24 mouse cellular contexts compared by ENCODE assay signal in the genomic region with DNA sequence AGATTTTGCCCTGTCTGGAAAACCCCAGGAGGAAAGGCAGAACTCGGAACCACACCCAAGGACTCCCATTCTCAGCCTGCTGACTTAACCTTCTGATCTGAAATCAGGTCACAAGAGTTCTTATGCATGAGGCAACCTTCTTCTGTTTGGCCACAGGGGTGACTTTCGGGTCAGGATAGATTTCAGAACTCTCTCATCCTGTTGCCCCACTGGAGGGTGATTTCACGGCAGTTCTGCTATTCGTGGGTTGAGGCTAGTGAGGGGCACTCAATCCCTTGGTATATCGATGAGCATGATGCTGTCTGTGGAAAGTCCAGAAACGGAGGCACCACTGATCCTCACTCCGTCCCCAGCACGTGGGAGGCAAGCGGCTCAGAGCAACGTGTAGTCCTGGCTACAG. TPM values are rescaled to one million over a fixed set of nuclear protein-coding genes. Genes with fewer than 3 reads are reported as not detected.
DNase-seq lines count a peak whose midpoint lies in the region; ATAC-seq lines count a peak whose summit lies in the region.
"Had no signal": no experiment of that assay in that cellular context is flagged by ENCODE, and none has a peak within 500 bp of the region (broad histone marks: within the 10 kb centered on the region; RNA-seq: fewer than 3 reads in every experiment).

No protein-coding gene starts in this region.

- ATAC-seq in granulocyte monocyte progenitor cell, adult 5-6 weeks (replicated peaks; ENCODE audit: poor library complexity, severe bottlenecking) = peak; percentile 84
- ATAC-seq in midbrain, embryonic 14.5 days (ENCODE audit: low FRiP score, low TSS enrichment) = no peak
- ATAC-seq: forebrain, embryonic 15.5 days; hindbrain, embryonic 16.5 days; inflammation-experienced regulatory T-cells, adult 6 months; Patski had no signal

- DNase-seq in 416B (ENCODE audit: low read depth) (peak; percentile 33), ES-CJ7 (ENCODE audit: low read depth, low spot score) (peak; percentile 40)
- DNase-seq in monocyte, adult 2 months (ENCODE audit: low read depth in 1 of 2, low spot score in 2 of 2) = peak; percentile 52 to 53
- DNase-seq in left cerebral cortex, adult 11 months (ENCODE audit: low spot score) = no peak
- DNase-seq in spleen, postnatal 10 days (ENCODE audit: low spot score in 2 of 2) = no peak
- no peak for DNase-seq in midbrain, embryonic 14.5 days
- DNase-seq: adrenal gland, adult 8-10 months; adrenal gland, postnatal 36 days; cerebellum, adult 11 months; cerebellum, adult 8-10 months; cerebellum, postnatal 25 days; gastrocnemius, postnatal 10 days; heart, adult 2 months; heart, postnatal 36 days had no signal

- H3K4me2 ChIP-seq in midbrain, embryonic 14.5 days (ENCODE audit: low read length) = no peak overlapping the region
- H3K4me2 ChIP-seq: embryonic facial prominence, embryonic 12.5 days; forebrain, embryonic 15.5 days; heart, embryonic 13.5 days; hindbrain, embryonic 12.5 days had no signal

- no peak overlapping the region for H3K27ac ChIP-seq in midbrain, embryonic 14.5 days (replicated peaks; ENCODE audit: low read depth, low read length)
- H3K27ac ChIP-seq: embryonic facial prominence, embryonic 12.5 days; forebrain, embryonic 15.5 days; heart, adult 2 months; heart, embryonic 13.5 days; hindbrain, embryonic 12.5 days had no signal

- no peak overlapping the region for H3K9ac ChIP-seq in midbrain, embryonic 14.5 days (replicated peaks; ENCODE audit: low read length)
- H3K9ac ChIP-seq: embryonic facial prominence, embryonic 12.5 days; forebrain, embryonic 15.5 days; heart, embryonic 13.5 days; hindbrain, embryonic 12.5 days had no signal

- H3K9me3 ChIP-seq in midbrain, embryonic 14.5 days (ENCODE audit: control insufficient read depth, low read length) = no peaks in the 10 kb centered on the region
- H3K9me3 ChIP-seq: embryonic facial prominence, embryonic 12.5 days; forebrain, embryonic 15.5 days; heart, embryonic 13.5 days; hindbrain, embryonic 12.5 days had no signal

- H3K4me3 ChIP-seq in midbrain, embryonic 14.5 days (replicated peaks; ENCODE audit: low read depth, low read length) = no peak overlapping the region
- H3K4me3 ChIP-seq: embryonic facial prominence, embryonic 12.5 days; forebrain, embryonic 15.5 days; heart, adult 2 months; heart, embryonic 13.5 days; hindbrain, embryonic 12.5 days had no signal

- H3K36me3 ChIP-seq in midbrain, embryonic 14.5 days (ENCODE audit: control insufficient read depth, insufficient read depth, low read length) = no peaks in the 10 kb centered on the region
- H3K36me3 ChIP-seq: embryonic facial prominence, embryonic 12.5 days; forebrain, embryonic 15.5 days; heart, embryonic 13.5 days; hindbrain, embryonic 12.5 days had no signal

- no peaks in the 10 kb centered on the region for H3K27me3 ChIP-seq in midbrain, embryonic 14.5 days (ENCODE audit: control insufficient read depth, insufficient read depth, low read length)
- H3K27me3 ChIP-seq: forebrain, embryonic 15.5 days had no signal

- 76% methylated on average over 10 of the region's 10 CpGs for WGBS in midbrain, embryonic 14.5 days

- no peaks in the 10 kb centered on the region for H3K4me1 ChIP-seq in midbrain, embryonic 14.5 days (ENCODE audit: control insufficient read depth, insufficient read depth, low read length)
- H3K4me1 ChIP-seq: embryonic facial prominence, embryonic 12.5 days; forebrain, embryonic 15.5 days; hindbrain, embryonic 12.5 days had no signal

RNA-seq across cellular contexts. Expression of a gene that starts 48.5 kb away (rescaled TPM):
- total RNA-seq in granulocyte monocyte progenitor cell, adult 5-6 weeks (2014; fragmentation: Nextera tagmentation) = not detected in 2 replicates
- total RNA-seq in granulocyte monocyte progenitor cell, adult 5-6 weeks (2017) = not detected in 2 replicates
- 0.50 and 0.89 TPM in 2 replicates for polyA plus RNA-seq in midbrain, embryonic 14.5 days (2014; fragmentation: Nextera tagmentation; extraction: Ambion mirVana)
- total RNA-seq: adrenal gland, adult 8-10 months; adrenal gland, postnatal 36 days; heart, adult 2 months; heart, postnatal 36 days; MEL had no signal
- polyA plus RNA-seq: heart, adult 2 months; heart, embryonic 13.5 days; heart, postnatal 0 days; inflammation-experienced regulatory T-cells, adult 6 months; Patski had no signal

Comparison
In these comparisons a context has a peak if more than half of its experiments do, and no peak if none do; other contexts are left out.
1. DNase-seq: peak in 416B (single experiment), ES-CJ7 (single experiment) and monocyte, adult 2 months (2 of 2); none in left cerebral cortex, adult 11 months (single experiment), spleen, postnatal 10 days (0 of 2) and midbrain, embryonic 14.5 days (single experiment).